ENCODE assay signal across 8 mouse cellular contexts in genomic region chr6:67036837-67037628, GRCm38 (mm10). TPM values are rescaled to one million over a fixed set of nuclear protein-coding genes. Genes with fewer than 3 reads are reported as not detected.
A peak's percentile ranks its signal among the peaks of the same experiment; 100 is the strongest.
DNase-seq lines count a peak whose midpoint lies in the region; ATAC-seq and TF ChIP-seq lines count a peak whose summit lies in the region.

Gadd45a (minus strand) TSS chr6:67037457.

- peak within 1 kb of the TSS; percentile 96 for H3K27ac ChIP-seq in gastrocnemius, adult 2 months
- H3K27ac ChIP-seq in hindbrain, postnatal 0 days = peak within 1 kb of the TSS; percentile 92
- H3K27ac ChIP-seq in left cerebral cortex, adult 2 months = peak within 1 kb of the TSS; percentile 89

- under 1% methylated on average over 63 of the region's 69 CpGs for WGBS in hindbrain, postnatal 0 days

- no peaks in the 10 kb centered on the region for H3K36me3 ChIP-seq in hindbrain, postnatal 0 days (ENCODE audit: insufficient read depth, low read length)

- peak; percentile 83 for ATAC-seq in common myeloid progenitor, adult 5-6 weeks (replicated peaks; ENCODE audit: low read depth, poor library complexity, severe bottlenecking)
- peak; percentile 97 for ATAC-seq in hindbrain, postnatal 0 days
- ATAC-seq in megakaryocyte, adult 5-6 weeks (ENCODE audit: poor library complexity, severe bottlenecking) = peak; percentile 76

- peak within 1 kb of the TSS; percentile 85 for H3K9ac ChIP-seq in hindbrain, postnatal 0 days (replicated peaks; ENCODE audit: low read length)

- peak within 1 kb of the TSS; percentile 90 for H3K4me3 ChIP-seq in gastrocnemius, adult 2 months
- peak within 1 kb of the TSS; percentile 86 for H3K4me3 ChIP-seq in hindbrain, postnatal 0 days (ENCODE audit: low read length)
- peak within 1 kb of the TSS; percentile 74 for H3K4me3 ChIP-seq in left cerebral cortex, adult 2 months

- TF ChIP-seq CTCF in gastrocnemius, adult 2 months (IDR thresholded peaks at IDR 0.05) = peak; percentile 27
- 0 out of 2 replicates have a peak, but pooled peaks have one; percentile 16 for TF ChIP-seq CTCF in hindbrain, postnatal 0 days (IDR thresholded peaks at IDR 0.05; ENCODE audit: low read depth)
- peak; percentile 18; the same call in 1 of the 2 replicates for TF ChIP-seq CTCF in left cerebral cortex, adult 2 months (IDR thresholded peaks at IDR 0.05)

- DNase-seq in ZHBTc4 (ENCODE audit: low read depth, low spot score) = peak; percentile 99
- peak; percentile 96 for DNase-seq in gastrocnemius, adult 2 months
- peak; percentile 97 for DNase-seq in hindbrain, postnatal 0 days (ENCODE audit: low spot score)
- peak; percentile 83 to 88 for DNase-seq in left cerebral cortex, adult 2 months (ENCODE audit: extremely low spot score in 1 of 2, low spot score in 2 of 2)
- peak; percentile 83 to 85 for DNase-seq in right cerebral cortex, adult 2 months (ENCODE audit: low spot score in 2 of 2)
- DNase-seq in urinary bladder, postnatal 14 days (ENCODE audit: low spot score) = peak; percentile 95

- H3K27me3 ChIP-seq in hindbrain, postnatal 0 days (ENCODE audit: insufficient read depth, low read length) = no peaks in the 10 kb centered on the region

- peak within 1 kb of the TSS; percentile 77 for H3K4me2 ChIP-seq in hindbrain, postnatal 0 days (ENCODE audit: low read depth, low read length)

- H3K9me3 ChIP-seq in hindbrain, postnatal 0 days (ENCODE audit: low read length) = no peaks in the 10 kb centered on the region

- peaks cover 9% of the 10 kb centered on the region; the same call in 1 of the 2 replicates for H3K4me1 ChIP-seq in hindbrain, postnatal 0 days (ENCODE audit: insufficient read depth, low read length)

- intact Hi-C loops in gastrocnemius, adult 2 months (cut with DNase I) = loop anchor here (1.0 to 5.0 kb wide), 5 partner anchors 65 to 120 kb away; no protein-coding TSS in a partner anchor
- intact Hi-C loops in left cerebral cortex, adult 2 months (cut with DNase I) = loop anchor here (2.0 to 5.0 kb wide), 7 partner anchors 65 to 230 kb away; partner anchors contain the start of gene Gng12

RNA-seq across cellular contexts. Expression of gene Gadd45a, which starts in this region (rescaled TPM):
- total RNA-seq in common myeloid progenitor, adult 5-6 weeks (2017) = 36.0 and 41.3 TPM in 2 replicates
- total RNA-seq in gastrocnemius, adult 2 months (2021) = 10 to 100 TPM; 27.6 to 38.9 TPM
- total RNA-seq in hindbrain, postnatal 0 days (2014; rRNA removed) = 7.9 and 14.9 TPM in 2 replicates
- polyA plus RNA-seq in hindbrain, postnatal 0 days (2015; fragmentation: Nextera tagmentation; extraction: Ambion mirVana) = 16.2 and 16.9 TPM in 2 replicates
- 10 to 100 TPM; 11.5 to 12.7 TPM for total RNA-seq in left cerebral cortex, adult 2 months (2021)
- total RNA-seq in megakaryocyte, adult 5-6 weeks (2015) = 59.6 and 62.4 TPM in 2 replicates
- 77.2 and 95.9 TPM in 2 replicates for total RNA-seq in megakaryocyte, adult 5-6 weeks (2017)

Comparison
In these comparisons a context has a peak if more than half of its experiments do, and no peak if none do; other contexts are left out.
1. Peak in every context shown above with its lines: DNase-seq, ATAC-seq, H3K4me3 ChIP-seq and H3K27ac ChIP-seq.